Mouse (Mus musculus) megakaryocyte, adult 5-6 weeks (primary cell): ENCODE data around the gene Endod1. TPM values are rescaled to one million over a fixed set of nuclear protein-coding genes. Genes with fewer than 3 reads are reported as not detected.

Experiments used
- ATAC-seq: 2 replicates; pipeline ENCODE4 v1.8.0; 2016; ENCODE audit warnings: mild to moderate bottlenecking, inconsistent platforms; ENCODE audit not compliant: poor library complexity, severe bottlenecking
- total RNA-seq, 2 experiments: library from RNA; stranded (forward) in 1 of 2; stranded (reverse) in 1 of 2; fragments of 153-499, 151-499 nt in 1 of 2; fragments of 221-1000, 200-1000 nt in 1 of 2; gene quantifications; 2 replicates each; pipeline versions ENCODE4 v1.2.3 to v1.2.4; 2015 to 2017

The Endod1 gene
- total RNA-seq (2015) = 9.4 and 11.8 TPM in 2 replicates
- total RNA-seq (2017) = 10.3 and 11.7 TPM in 2 replicates

- ATAC-seq = peak; percentile 52
Measured at GRCm38 (mm10) chr9:14381353-14382055, at the start of gene Endod1. TSS of gene Endod1 (minus strand) at chr9:14381507.

GRCm38 (mm10) chr9:14409153-14409552 is 27.8 kb upstream of the Endod1 start:
- no peak for ATAC-seq

GRCm38 (mm10) chr9:14408044-14408443 is 26.7 kb upstream of the Endod1 start:
- ATAC-seq = no peak

- ATAC-seq = no peak
Measured at GRCm38 (mm10) chr9:14406056-14406455, 24.7 kb upstream of the Endod1 start.

GRCm38 (mm10) chr9:14402099-14402498 is 20.8 kb upstream of the Endod1 start:
- ATAC-seq = no peak

- no peak for ATAC-seq
Measured at GRCm38 (mm10) chr9:14400392-14400791, 19.1 kb upstream of the Endod1 start.

GRCm38 (mm10) chr9:14398946-14399345 is 17.6 kb upstream of the Endod1 start:
- no peak for ATAC-seq

GRCm38 (mm10) chr9:14398084-14398483 is 16.8 kb upstream of the Endod1 start:
- no peak for ATAC-seq

- no peak for ATAC-seq
Measured at GRCm38 (mm10) chr9:14397449-14397819, 16.1 kb upstream of the Endod1 start.

GRCm38 (mm10) chr9:14396819-14397448 is 15.6 kb upstream of the Endod1 start:
- no peak for ATAC-seq

- ATAC-seq = no peak
Measured at GRCm38 (mm10) chr9:14396096-14396495, 14.8 kb upstream of the Endod1 start.

GRCm38 (mm10) chr9:14394956-14395561 is 13.8 kb upstream of the Endod1 start:
- no peak for ATAC-seq

GRCm38 (mm10) chr9:14391841-14392318 is 10.6 kb upstream of the Endod1 start:
- no peak for ATAC-seq

- no peak for ATAC-seq
Measured at GRCm38 (mm10) chr9:14391286-14391685, 10.0 kb upstream of the Endod1 start.

- ATAC-seq = no peak
Measured at GRCm38 (mm10) chr9:14390278-14390677, 9.0 kb upstream of the Endod1 start.

GRCm38 (mm10) chr9:14389050-14389621 is 7.8 kb upstream of the Endod1 start:
- no peak for ATAC-seq

GRCm38 (mm10) chr9:14388001-14388400 is 6.7 kb upstream of the Endod1 start:
- 0 out of 2 replicates have a peak, but pooled peaks have one; percentile 57 for ATAC-seq

- ATAC-seq = no peak
Measured at GRCm38 (mm10) chr9:14386831-14387230, 5.5 kb upstream of the Endod1 start.

GRCm38 (mm10) chr9:14385665-14386064 is 4.4 kb upstream of the Endod1 start:
- ATAC-seq = no peak

- ATAC-seq = no peak
Measured at GRCm38 (mm10) chr9:14383186-14383920, 2.0 kb upstream of the Endod1 start.

- ATAC-seq = no peak
Measured at GRCm38 (mm10) chr9:14382256-14382791, 1.0 kb upstream of the Endod1 start.
